Mouse (Mus musculus): ENCODE data around the gene Olfr697.

DNA sequence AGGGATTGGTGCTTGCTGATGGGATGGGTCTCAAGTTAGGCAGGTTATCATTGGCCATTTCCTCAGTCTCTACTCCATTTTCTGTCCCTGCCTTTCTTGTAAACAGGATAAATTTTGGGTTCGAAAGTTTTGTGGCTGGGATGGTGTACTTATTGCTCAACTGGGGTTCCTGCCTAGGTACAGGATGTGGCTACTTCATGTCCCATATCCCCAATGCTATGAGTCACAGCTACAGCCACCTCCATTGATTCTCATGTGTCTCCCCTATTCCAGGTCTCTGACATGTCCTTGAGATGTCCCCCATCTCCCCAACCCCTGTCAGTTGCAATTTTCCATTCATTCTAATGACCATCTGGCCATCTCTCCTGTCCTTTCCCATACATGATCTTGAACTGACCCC, 45.4 kb downstream of the Olfr697 start:
- TF ChIP-seq CTCF (IDR thresholded peaks at IDR 0.05; ENCODE audit: borderline replicate concordance, extremely low read depth, insufficient read depth, insufficient read length) (no peak), POLR2A (IDR thresholded peaks at IDR 0.05; ENCODE audit: borderline replicate concordance, extremely low read depth, insufficient read depth, insufficient read length, poor library complexity, severe bottlenecking) (no peak)
